Mouse (Mus musculus) C2C12 (cell line): ENCODE data around the gene Cfap161.

Source experiments
- CEBPB ChIP-seq: IDR thresholded peaks from one replicate; pipeline ENCODE4 v1.6.1; 2011; ENCODE audit warnings: low read depth, mild to moderate bottlenecking, control low read depth, moderate library complexity
- CTCF ChIP-seq: IDR thresholded peaks from one replicate; pipeline ENCODE4 v1.5.1; 2011; ENCODE audit not compliant: control insufficient read depth, insufficient read depth, insufficient read length
- FOSL1 ChIP-seq: IDR thresholded peaks from one replicate; pipeline ENCODE4 v1.8.0; 2011; ENCODE audit warnings: mild to moderate bottlenecking, low read length; ENCODE audit not compliant: poor library complexity, insufficient read depth, severe bottlenecking
- MAX ChIP-seq: IDR thresholded peaks from one replicate; pipeline ENCODE4 v1.6.1; 2011; ENCODE audit warnings: mild to moderate bottlenecking, control low read depth
- MYOD1 ChIP-seq: IDR thresholded peaks from one replicate; pipeline ENCODE4 v1.6.1; 2011; ENCODE audit warnings: low read depth; ENCODE audit not compliant: control insufficient read depth, insufficient read length
- MYOG ChIP-seq: IDR thresholded peaks from one replicate; pipeline ENCODE4 v1.6.1; 2011; ENCODE audit not compliant: control insufficient read depth, insufficient read length; ENCODE audit errors: extremely low read depth
- USF1 ChIP-seq: IDR thresholded peaks from one replicate; pipeline ENCODE4 v1.6.1; 2011; ENCODE audit warnings: low read depth, mild to moderate bottlenecking, control low read depth, moderate library complexity

DNA sequence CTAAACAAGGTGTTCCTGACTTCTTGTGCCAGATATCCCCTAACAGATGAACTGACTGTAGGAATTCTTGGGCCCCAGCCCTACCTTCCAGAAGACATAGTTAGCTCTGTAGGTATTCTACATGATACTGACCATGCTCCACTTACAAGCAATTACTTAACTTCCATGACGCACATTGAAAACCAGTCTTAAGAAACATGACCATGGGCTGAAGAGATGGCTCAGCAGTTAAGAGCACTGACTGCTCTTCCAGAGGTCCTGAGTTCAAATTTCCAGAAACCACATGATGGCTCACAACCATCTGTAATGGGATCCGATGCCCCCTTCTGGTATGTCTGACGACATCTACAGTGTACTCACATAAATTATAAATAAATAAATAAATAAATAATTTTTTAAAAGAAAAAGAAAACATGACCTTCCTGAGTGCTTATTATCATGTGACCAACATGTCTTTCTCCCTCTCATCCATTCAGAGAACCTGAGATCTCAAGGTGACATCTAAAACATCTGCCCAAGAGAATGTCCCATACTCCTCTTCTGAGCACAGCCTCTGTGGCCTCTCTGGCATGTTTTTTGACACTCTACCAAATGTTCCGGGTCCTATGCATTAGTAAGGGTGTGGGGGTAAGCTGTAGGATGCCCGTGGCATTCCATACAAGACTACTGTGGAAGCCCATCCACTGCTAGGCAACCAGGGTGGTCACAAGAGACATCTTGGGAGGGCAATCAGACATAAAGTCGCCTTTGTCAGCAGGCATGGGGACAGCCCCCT is 58.2 kb downstream of the Cfap161 start:
- no peak for TF ChIP-seq FOSL1
- TF ChIP-seq CTCF = no peak
- TF ChIP-seq MAX = no peak
- TF ChIP-seq USF1 = no peak
- TF ChIP-seq MYOD1 = no peak
- TF ChIP-seq MYOG = no peak
- no peak for TF ChIP-seq CEBPB
